Mouse (Mus musculus) kidney, embryonic 16.5 days (tissue): Measurements from ENCODE around the gene 4930503B20Rik. TPM values are rescaled to one million over a fixed set of nuclear protein-coding genes. Genes with fewer than 3 reads are reported as not detected.

Source experiments
- polyA plus RNA-seq: library from polyadenylated mRNA; unstranded; fragments of >200 nt; fragmentation: Nextera tagmentation; extraction: Ambion mirVana; gene quantifications from 2 replicates; pipeline ENCODE4 v1.2.1, GENCODE M21; 2015

4930503B20Rik gene
- polyA plus RNA-seq, 1 experiment from 2014 or later = 0.14 TPM

Other genes starting within 250 kb of the 4930503B20Rik start
- gene Ssx2ip, start 246.7 kb downstream of the 4930503B20Rik start, polyA plus RNA-seq = 22.4 and 22.9 TPM in 2 replicates
- gene Ctbs, start 201.5 kb downstream of the 4930503B20Rik start, polyA plus RNA-seq = 14.0 and 17.4 TPM in 2 replicates
- 5.1 and 6.4 TPM in 2 replicates for gene Spata1, start 151.6 kb downstream of the 4930503B20Rik start, polyA plus RNA-seq
- 865 and 917 TPM in 2 replicates for gene Gng5, start 151.5 kb downstream of the 4930503B20Rik start, polyA plus RNA-seq
- 56.8 and 59.5 TPM in 2 replicates for gene Rpf1, start 129.9 kb downstream of the 4930503B20Rik start, polyA plus RNA-seq
- gene Uox, start 80.9 kb downstream of the 4930503B20Rik start, polyA plus RNA-seq = 0.25 and 0.51 TPM in 2 replicates
- gene Dnase2b, start 35.7 kb downstream of the 4930503B20Rik start, polyA plus RNA-seq = not detected in 2 replicates
- gene Samd13, start 34.3 kb upstream of the 4930503B20Rik start, polyA plus RNA-seq = 0.31 and 1.1 TPM in 2 replicates
- 64.8 and 65.4 TPM in 2 replicates for gene Prkacb, start 161.7 kb upstream of the 4930503B20Rik start, polyA plus RNA-seq
- gene Ttll7, start 201.1 kb upstream of the 4930503B20Rik start, polyA plus RNA-seq = 1.7 and 1.8 TPM in 2 replicates